Mouse (Mus musculus) limb, embryonic 14.5 days (tissue): ENCODE measurements around the gene Ranbp9. TPM values are rescaled to one million over a fixed set of nuclear protein-coding genes. Genes with fewer than 3 reads are reported as not detected.

Experiments used
- ATAC-seq: fragments of 200-750 bp; cut with Nextera tagmentation; 2 replicates; pipeline ENCODE4 v1.8.0; 2017; ENCODE audit warnings: low read depth, moderate number of reproducible peaks, moderate TSS enrichment; ENCODE audit not compliant: low FRiP score
- DNase-seq: peaks from one replicate; pipeline ENCODE4 v3.0.0-alpha.2; 2015; ENCODE audit warnings: low spot score
- H3K27ac ChIP-seq: fragments of 300-500 bp; sonication (generic); replicated peaks from 2 replicates; pipeline ENCODE4 v1.5.1; 2014; ENCODE audit warnings: low read depth, mild to moderate bottlenecking, low read length, moderate library complexity, mixed read lengths
- H3K27me3 ChIP-seq: fragments of 300-500 bp; sonication (generic); 2 replicates; pipeline ENCODE4 v1.6.1; 2014; ENCODE audit warnings: low read length, mixed read lengths; ENCODE audit not compliant: control insufficient read depth, insufficient read depth
- H3K36me3 ChIP-seq: fragments of 300-500 bp; sonication (generic); 2 replicates; pipeline ENCODE4 v1.6.1; 2014; ENCODE audit warnings: mild to moderate bottlenecking, low read length, moderate library complexity, mixed read lengths; ENCODE audit not compliant: control insufficient read depth, insufficient read depth
- H3K4me1 ChIP-seq: fragments of 300-500 bp; sonication (generic); 2 replicates; pipeline ENCODE4 v1.6.1; 2014; ENCODE audit warnings: antibody characterized with exemption, low read length, mixed read lengths; ENCODE audit not compliant: control insufficient read depth, insufficient read depth
- H3K4me2 ChIP-seq: fragments of 300-500 bp; sonication (generic); replicated peaks from 2 replicates; pipeline ENCODE4 v1.6.1; 2014; ENCODE audit warnings: low read depth, mild to moderate bottlenecking, low read length, moderate library complexity; ENCODE audit not compliant: severe bottlenecking
- H3K4me3 ChIP-seq: fragments of 300-500 bp; sonication (generic); replicated peaks from 2 replicates; pipeline ENCODE4 v1.5.1; 2014; ENCODE audit warnings: low read length
- H3K9ac ChIP-seq: fragments of 300-500 bp; sonication (generic); 2 replicates; pipeline ENCODE4 v1.6.1; 2014; ENCODE audit warnings: mild to moderate bottlenecking, low read depth, low read length, moderate library complexity; ENCODE audit not compliant: severe bottlenecking
- H3K9me3 ChIP-seq: fragments of 300-500 bp; sonication (generic); 2 replicates; pipeline ENCODE4 v1.6.1; 2016; ENCODE audit warnings: low read length; ENCODE audit not compliant: control insufficient read depth
- POLR2A ChIP-seq: fragments of 200-500 bp; IDR thresholded peaks from 2 replicates; pipeline ENCODE4 v1.8.0; 2012; ENCODE audit warnings: inconsistent platforms, mild to moderate bottlenecking, moderate library complexity, borderline replicate concordance; ENCODE audit not compliant: insufficient read depth, insufficient read length; ENCODE audit errors: extremely low read depth
- WGBS: fragments of 180-500 bp; shearing (Covaris S2); extraction: QIAGEN DNeasy Blood & Tissue Kit; methylation state at CpG from one replicate; pipeline ENCODE4 v1.1.7; 2014; 5-methylcytosine and 5-hydroxymethylcytosine counted together
- polyA plus RNA-seq, 2 experiments: library from polyadenylated mRNA; depleted of rRNA in 1 of 2; stranded (reverse) in 1 of 2; unstranded in 1 of 2; fragments of >200 nt; fragmentation: Nextera tagmentation in 1 of 2; extraction: Ambion mirVana in 1 of 2; gene quantifications; 2 replicates each; pipeline versions ENCODE4 v1.2.1 to v1.2.3; 2012 to 2014

The Ranbp9 gene
- 34.5 and 36.9 TPM in 2 replicates for polyA plus RNA-seq (2012; rRNA removed)
- 12.6 and 14.2 TPM in 2 replicates for polyA plus RNA-seq (2014; fragmentation: Nextera tagmentation; extraction: Ambion mirVana)

GRCm38 (mm10) chr13:43480957-43481858 is at the start of gene Ranbp9:
TSS of gene Ranbp9 (minus strand) at chr13:43481282.
- Histone ChIP-seq H3K27me3 (no peaks in the 10 kb centered on the region), H3K27ac (peak within 1 kb of the TSS; percentile 98), H3K9me3 (no peaks in the 10 kb centered on the region), H3K4me3 (peak within 1 kb of the TSS; percentile 95), H3K4me1 (peaks cover 9% of the 10 kb centered on the region; the same call in 1 of the 2 replicates), H3K4me2 (peak within 1 kb of the TSS; percentile 78), H3K9ac (peak within 1 kb of the TSS; percentile 97), H3K36me3 (no peaks in the 10 kb centered on the region)
- peak; percentile 81 for DNase-seq
- TF ChIP-seq POLR2A, result 0 out of 2 replicates have a peak, but pooled peaks have one; percentile 26
- ATAC-seq, result peak; percentile 92
- WGBS, result under 1% methylated on average over 43 of the region's 132 CpGs

DNA sequence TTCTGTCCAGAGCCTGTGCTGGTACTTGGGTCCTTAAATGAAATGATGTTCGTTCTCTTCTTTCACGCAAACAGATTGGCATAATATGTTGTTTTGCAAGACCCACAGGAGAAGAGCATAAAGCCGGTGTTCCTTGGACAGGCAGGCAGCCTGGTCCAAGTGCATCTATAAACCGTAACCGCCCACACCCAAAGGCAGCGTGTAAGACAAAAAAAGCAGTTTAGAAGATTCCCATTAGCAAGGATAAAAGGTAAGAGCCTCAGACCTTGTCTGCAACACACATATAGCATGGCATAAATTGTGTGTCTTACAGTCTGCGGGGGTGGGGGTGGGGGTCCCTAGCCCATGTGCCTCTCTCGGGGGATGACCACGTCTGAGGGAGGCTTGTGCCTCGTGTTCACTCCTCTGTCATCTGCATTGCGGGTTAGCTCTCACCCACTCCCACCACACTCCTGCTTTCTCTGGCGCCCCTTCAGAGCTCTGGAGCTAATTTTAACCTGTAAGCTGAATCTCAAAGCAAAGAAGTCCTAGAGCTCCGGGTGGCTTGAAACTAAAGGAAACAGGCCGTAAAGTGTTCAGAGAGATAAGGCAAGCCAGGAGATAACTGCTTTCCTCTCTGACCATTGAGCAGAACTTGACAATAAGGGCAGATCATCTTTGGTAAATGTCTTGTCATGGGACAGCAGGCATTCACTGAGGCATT is 49.2 kb upstream of the Ranbp9 start:
- 54% methylated on average over 14 of the region's 14 CpGs for WGBS
- Histone ChIP-seq H3K36me3 (no peaks in the 10 kb centered on the region), H3K4me2 (no peak overlapping the region), H3K27ac (no peak overlapping the region), H3K4me3 (no peak overlapping the region), H3K9ac (0 out of 2 replicates have a peak overlapping the region, but pooled peaks have one; percentile 3), H3K9me3 (no peaks in the 10 kb centered on the region), H3K4me1 (peaks cover 19% of the 10 kb centered on the region), H3K27me3 (no peaks in the 10 kb centered on the region)
- ATAC-seq (no peak), DNase-seq (no peak)
- TF ChIP-seq POLR2A, result no peak

- no peaks in the 10 kb centered on the region for H3K27me3 ChIP-seq
- H3K4me2 ChIP-seq, result no peak overlapping the region
- H3K27ac ChIP-seq, result no peak overlapping the region
- no peak overlapping the region for H3K4me3 ChIP-seq
- DNase-seq, result no peak
- 79% methylated on average over 5 of the region's 5 CpGs for WGBS
- peaks cover 30% of the 10 kb centered on the region for H3K4me1 ChIP-seq
- H3K36me3 ChIP-seq, result no peaks in the 10 kb centered on the region
- no peaks in the 10 kb centered on the region for H3K9me3 ChIP-seq
- no peak for ATAC-seq
- no peak overlapping the region for H3K9ac ChIP-seq
- no peak for TF ChIP-seq POLR2A
Measured at GRCm38 (mm10) chr13:43526289-43526688, 45.2 kb upstream of the Ranbp9 start.

DNA sequence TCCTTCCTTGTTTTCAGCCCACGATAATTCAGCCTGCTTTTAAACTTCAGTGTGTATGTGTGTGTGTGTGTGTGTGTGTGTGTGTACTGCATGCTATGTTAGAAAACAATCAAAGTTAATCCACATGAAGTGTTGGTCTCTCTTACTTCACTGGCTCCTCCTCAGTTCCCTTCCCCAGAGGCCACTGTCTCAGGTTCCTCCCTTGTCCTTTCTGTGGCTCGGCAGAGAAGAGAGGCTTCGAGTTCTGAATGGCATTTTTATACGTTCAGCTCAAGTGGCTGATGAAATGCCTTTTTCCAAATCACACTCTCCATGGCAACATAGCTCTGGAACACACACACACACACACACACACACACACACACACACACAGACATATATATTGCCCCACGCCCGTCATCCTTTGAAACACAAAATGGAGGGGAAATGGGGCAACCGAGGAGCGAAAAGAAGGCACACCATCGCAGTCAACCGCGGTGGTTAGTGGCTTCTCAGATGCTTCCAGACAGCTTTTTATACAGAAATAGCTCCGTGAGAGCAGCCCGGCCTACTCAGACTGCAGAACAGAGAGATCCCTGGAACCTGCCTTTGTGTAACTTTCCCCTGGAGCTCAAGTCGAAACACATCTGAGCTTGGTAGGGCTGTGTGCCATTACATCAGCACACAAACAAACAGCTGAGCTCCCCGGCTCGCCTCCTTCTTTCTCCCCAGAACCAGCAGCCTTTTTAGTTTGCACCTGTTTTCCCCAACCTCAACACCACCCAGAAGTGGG is 44.5 kb upstream of the Ranbp9 start:
- WGBS, result 58% methylated on average over 16 of the region's 16 CpGs
- ATAC-seq, result peak; percentile 52; the same call in 1 of the 2 replicates
- peak overlapping the region; percentile 72 for H3K27ac ChIP-seq
- H3K4me3 ChIP-seq, result no peak overlapping the region
- no peak overlapping the region for H3K9ac ChIP-seq
- H3K4me1 ChIP-seq, result peaks cover 23% of the 10 kb centered on the region
- TF ChIP-seq POLR2A, result no peak
- no peaks in the 10 kb centered on the region for H3K36me3 ChIP-seq
- H3K9me3 ChIP-seq, result no peaks in the 10 kb centered on the region
- no peaks in the 10 kb centered on the region for H3K27me3 ChIP-seq
- H3K4me2 ChIP-seq, result no peak overlapping the region
- DNase-seq, result no peak
